Mouse (Mus musculus) lung, embryonic 16.5 days (tissue): Measurements from ENCODE around the gene Tuba8. TPM values are rescaled to one million over a fixed set of nuclear protein-coding genes. Genes with fewer than 3 reads are reported as not detected.

ENCODE experiments used
- ATAC-seq: fragments of 200-750 bp; cut with Nextera tagmentation; 2 replicates; pipeline ENCODE4 v1.8.0; 2017; ENCODE audit warnings: low read depth, mild to moderate bottlenecking, moderate library complexity
- H3K27ac ChIP-seq: fragments of 300-500 bp; sonication (generic); 2 replicates; pipeline ENCODE4 v1.5.1; 2014; ENCODE audit warnings: mild to moderate bottlenecking, control low read depth, low read length
- H3K27me3 ChIP-seq: fragments of 300-500 bp; sonication (generic); 2 replicates; pipeline ENCODE4 v1.6.1; 2014; ENCODE audit warnings: low read depth, low read length, mixed read lengths; ENCODE audit not compliant: control insufficient read depth, insufficient read depth
- H3K36me3 ChIP-seq: fragments of 300-500 bp; sonication (generic); 2 replicates; pipeline ENCODE4 v1.6.1; 2014; ENCODE audit warnings: low read length; ENCODE audit not compliant: control insufficient read depth, insufficient read depth
- H3K4me1 ChIP-seq: fragments of 300-500 bp; sonication (generic); replicated peaks from 2 replicates; pipeline ENCODE4 v1.6.1; 2014; ENCODE audit warnings: low read length, mixed read lengths; ENCODE audit not compliant: control insufficient read depth, insufficient read depth
- H3K4me2 ChIP-seq: fragments of 300-500 bp; sonication (generic); 2 replicates; pipeline ENCODE4 v1.6.1; 2014; ENCODE audit warnings: low read depth, low read length, control low read depth
- H3K4me3 ChIP-seq: fragments of 300-500 bp; sonication (generic); 2 replicates; pipeline ENCODE4 v1.5.1; 2014; ENCODE audit warnings: mild to moderate bottlenecking, low read length, control low read depth
- H3K9ac ChIP-seq: fragments of 300-500 bp; sonication (generic); 2 replicates; pipeline ENCODE4 v1.6.1; 2014; ENCODE audit warnings: low read length, control low read depth
- H3K9me3 ChIP-seq: fragments of 300-500 bp; sonication (generic); 2 replicates; pipeline ENCODE4 v1.6.1; 2016; ENCODE audit warnings: low read length; ENCODE audit not compliant: control insufficient read depth
- WGBS: fragments of 180-500 bp; shearing (Covaris S2); extraction: QIAGEN DNeasy Blood & Tissue Kit; methylation state at CpG from one replicate; pipeline ENCODE4 v1.1.7; 2014; 5-methylcytosine and 5-hydroxymethylcytosine counted together
- polyA plus RNA-seq: library from polyadenylated mRNA; unstranded; fragments of >200 nt; fragmentation: Nextera tagmentation; extraction: Ambion mirVana; gene quantifications from 2 replicates; pipeline ENCODE4 v1.2.1, GENCODE M21; 2015

Gene Tuba8
- polyA plus RNA-seq, 1 experiment from 2014 or later, result 16.9 TPM

DNA sequence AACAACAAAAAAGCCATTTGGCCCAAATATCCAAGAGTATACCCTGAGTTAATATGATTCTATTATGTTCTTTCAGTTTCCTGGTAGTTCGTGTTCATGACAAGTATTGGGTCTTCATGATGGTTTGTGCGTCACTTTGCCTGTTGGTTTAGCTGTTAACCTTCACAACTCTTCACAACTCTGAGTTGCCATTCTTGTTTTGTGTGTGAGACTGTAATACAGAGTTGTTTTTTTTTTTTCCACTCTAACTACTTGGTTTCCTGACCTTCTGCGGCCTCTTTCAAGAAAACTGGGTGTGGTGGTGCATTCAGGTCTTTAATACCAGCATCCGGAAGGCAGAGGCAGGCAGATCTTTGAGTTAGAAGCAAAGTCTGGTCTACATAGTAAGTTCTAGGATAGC lies 27.7 kb downstream of the Tuba8 start:
- no peaks in the 10 kb centered on the region for H3K9me3 ChIP-seq
- H3K4me1 ChIP-seq, result no peaks in the 10 kb centered on the region; the same call in 1 of the 2 replicates
- no peak overlapping the region for H3K4me3 ChIP-seq
- H3K27me3 ChIP-seq, result peaks cover 3% of the 10 kb centered on the region
- H3K4me2 ChIP-seq, result no peak overlapping the region
- no peak overlapping the region for H3K27ac ChIP-seq
- 92% methylated on average over 4 of the region's 4 CpGs for WGBS
- ATAC-seq, result no peak
- H3K36me3 ChIP-seq, result no peaks in the 10 kb centered on the region
- no peak overlapping the region for H3K9ac ChIP-seq

DNA sequence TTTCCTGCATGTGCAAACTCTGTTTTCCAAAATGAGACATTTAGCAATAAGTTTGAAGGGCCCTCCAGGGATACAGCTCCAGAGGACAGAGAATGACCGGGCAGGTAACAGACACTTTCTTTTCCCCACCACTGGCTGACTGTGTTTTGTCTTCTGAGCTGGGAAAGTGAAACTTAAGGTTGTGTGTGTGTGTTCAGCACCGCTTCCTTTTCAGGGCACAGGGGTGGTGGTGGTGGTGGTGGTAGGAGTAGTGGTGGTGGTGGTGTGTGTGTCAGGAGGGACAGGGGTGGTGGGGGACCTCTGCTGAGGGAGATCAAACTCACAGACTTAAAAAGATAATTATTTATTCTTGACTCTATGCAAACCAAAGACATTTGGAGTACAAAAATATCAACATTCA lies 31.3 kb downstream of the Tuba8 start:
- Histone ChIP-seq H3K36me3 (no peaks in the 10 kb centered on the region), H3K4me1 (no peaks in the 10 kb centered on the region; the same call in 1 of the 2 replicates), H3K27ac (no peak overlapping the region), H3K4me2 (no peak overlapping the region), H3K4me3 (no peak overlapping the region), H3K9ac (no peak overlapping the region), H3K9me3 (no peaks in the 10 kb centered on the region), H3K27me3 (peaks cover 3% of the 10 kb centered on the region)
- 64% methylated on average over 2 of the region's 2 CpGs for WGBS
- no peak for ATAC-seq

DNA sequence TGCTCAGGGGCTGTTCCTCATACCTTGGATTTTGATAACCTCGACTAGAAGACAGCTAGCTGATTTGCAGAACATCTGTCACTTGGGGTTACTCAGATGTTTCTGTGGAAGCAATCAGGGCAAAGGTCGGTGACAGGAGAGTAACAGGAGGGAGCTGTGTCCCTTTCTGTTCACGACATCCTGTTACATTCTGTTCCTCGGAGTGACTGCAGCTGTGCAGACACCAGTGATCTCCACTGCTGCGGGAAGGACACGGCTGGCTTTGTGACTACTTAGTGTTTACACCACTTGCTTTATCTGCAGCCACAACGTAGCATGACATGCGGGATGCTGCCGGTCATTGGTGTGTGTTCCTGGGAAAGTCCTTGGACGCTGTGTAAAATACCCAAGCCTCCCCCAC lies 32.7 kb downstream of the Tuba8 start:
- no peaks in the 10 kb centered on the region; the same call in 1 of the 2 replicates for H3K4me1 ChIP-seq
- no peaks in the 10 kb centered on the region for H3K9me3 ChIP-seq
- peaks cover 3% of the 10 kb centered on the region for H3K27me3 ChIP-seq
- WGBS, result 31% methylated on average over 10 of the region's 10 CpGs
- H3K9ac ChIP-seq, result no peak overlapping the region
- no peaks in the 10 kb centered on the region for H3K36me3 ChIP-seq
- no peak overlapping the region for H3K4me2 ChIP-seq
- no peak for ATAC-seq
- H3K27ac ChIP-seq, result no peak overlapping the region
- no peak overlapping the region for H3K4me3 ChIP-seq

DNA sequence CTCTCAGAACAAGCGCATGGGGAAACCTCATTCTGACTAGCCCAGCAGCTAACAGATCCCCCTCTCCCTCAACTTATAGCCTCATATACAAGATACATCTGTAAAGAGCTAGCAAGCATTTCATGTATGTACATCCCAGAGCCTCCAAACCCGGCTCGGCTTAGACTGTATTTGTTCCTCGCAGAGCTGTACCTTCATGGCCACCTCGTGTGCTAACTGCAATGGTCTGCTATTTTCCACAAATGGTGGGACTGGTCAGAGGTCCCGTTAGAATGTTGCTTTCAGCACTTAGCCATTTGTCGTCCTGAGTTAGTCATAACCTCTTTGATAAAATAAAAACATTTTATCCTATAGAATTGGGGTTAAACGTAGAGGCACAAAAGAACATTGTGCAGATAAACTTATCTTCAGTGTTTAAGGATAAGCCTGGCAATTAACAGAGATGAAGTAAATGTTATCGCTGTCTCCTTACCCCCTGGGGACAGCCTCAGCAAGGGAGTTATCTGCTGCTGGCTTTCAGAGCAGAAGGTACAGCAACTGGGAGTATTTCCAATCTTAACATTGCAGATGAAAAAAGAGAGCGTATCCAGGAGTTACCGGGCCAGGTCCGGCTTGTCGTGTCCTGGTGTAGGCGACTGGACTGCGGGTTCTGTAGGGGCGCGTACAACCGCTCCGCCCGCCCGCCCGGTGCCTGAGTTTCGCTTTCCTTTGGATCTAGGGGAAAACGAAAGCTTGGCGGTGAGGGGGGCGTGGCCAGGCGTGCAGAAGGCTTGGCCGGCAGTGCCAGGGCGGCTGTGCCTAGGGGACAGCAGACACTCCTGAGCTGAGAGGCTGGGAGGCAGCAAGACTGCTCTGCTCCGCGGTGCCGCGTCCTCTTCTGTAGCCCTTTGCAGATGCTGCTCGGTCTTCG lies 34.9 kb downstream of the Tuba8 start, which contains the start of gene Usp18:
Gene Usp18 (plus strand): TSS at position 780 of the 910 bp plus-strand sequence.
- WGBS, result 4% methylated on average over 35 of the region's 35 CpGs
- Histone ChIP-seq H3K4me3 (peak within 1 kb of the TSS; percentile 66), H3K4me1 (no peaks in the 10 kb centered on the region; the same call in 1 of the 2 replicates), H3K4me2 (peak within 1 kb of the TSS; percentile 65), H3K27ac (peak within 1 kb of the TSS; percentile 54; the same call in 1 of the 2 replicates), H3K27me3 (peaks cover 3% of the 10 kb centered on the region), H3K9ac (peak within 1 kb of the TSS; percentile 66), H3K9me3 (no peaks in the 10 kb centered on the region), H3K36me3 (no peaks in the 10 kb centered on the region)
- peak; percentile 96 for ATAC-seq

DNA sequence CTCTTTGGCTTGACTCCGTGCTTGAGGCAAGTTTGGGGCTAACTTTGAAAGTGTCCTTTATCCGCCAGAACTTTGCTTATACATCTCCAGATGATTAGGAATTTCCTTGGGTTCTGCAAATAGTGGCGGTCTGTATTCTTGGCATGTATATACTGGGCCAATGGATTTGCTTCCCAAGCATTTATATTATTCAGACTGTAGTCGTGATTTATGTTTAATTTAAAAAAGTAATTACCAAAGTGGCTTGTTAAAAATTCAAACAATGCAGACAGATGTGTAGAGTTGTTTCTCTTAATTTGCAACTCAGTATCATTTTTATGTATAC lies 35.5 kb downstream of the Tuba8 start:
- Histone ChIP-seq H3K27ac (peak overlapping the region; percentile 54; the same call in 1 of the 2 replicates), H3K4me1 (no peaks in the 10 kb centered on the region; the same call in 1 of the 2 replicates)
- peak; percentile 34 for ATAC-seq

DNA sequence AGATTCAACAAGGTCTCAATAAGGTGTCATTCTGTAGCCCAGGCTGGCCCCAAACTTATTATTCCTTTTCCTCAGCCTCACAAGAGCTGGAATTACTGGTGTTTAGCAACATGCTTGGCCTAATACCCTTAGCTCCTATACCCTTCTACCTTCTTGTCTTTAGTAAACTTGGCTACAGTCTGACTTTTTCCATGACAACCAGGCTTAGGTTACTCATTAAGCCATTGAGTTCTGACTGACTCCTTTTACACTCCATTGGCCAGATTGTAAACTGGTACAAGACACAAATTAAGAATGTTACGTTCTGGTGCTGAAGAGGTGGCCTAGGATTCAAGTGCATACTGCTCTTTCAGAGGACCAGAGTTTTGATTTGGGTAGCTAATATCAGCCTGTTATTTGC lies 39.9 kb downstream of the Tuba8 start:
- H3K4me2 ChIP-seq, result no peak overlapping the region
- H3K27ac ChIP-seq, result no peak overlapping the region
- 60% methylated on average over 1 of the region's 1 CpGs for WGBS
- no peaks in the 10 kb centered on the region; the same call in 1 of the 2 replicates for H3K4me1 ChIP-seq
- no peaks in the 10 kb centered on the region for H3K36me3 ChIP-seq
- H3K9ac ChIP-seq, result no peak overlapping the region
- H3K27me3 ChIP-seq, result no peaks in the 10 kb centered on the region
- no peak for ATAC-seq
- no peaks in the 10 kb centered on the region for H3K9me3 ChIP-seq
- no peak overlapping the region for H3K4me3 ChIP-seq

More for the DNA sequence above, 35.5 kb downstream of the Tuba8 start:
- Histone ChIP-seq H3K9me3 (no peaks in the 10 kb centered on the region), H3K36me3 (no peaks in the 10 kb centered on the region), H3K27me3 (peaks cover 3% of the 10 kb centered on the region), H3K4me3 (peak overlapping the region; percentile 66), H3K4me2 (peak overlapping the region; percentile 65), H3K9ac (peak overlapping the region; percentile 66)
- WGBS, result 4% methylated on average over 4 of the region's 4 CpGs

DNA sequence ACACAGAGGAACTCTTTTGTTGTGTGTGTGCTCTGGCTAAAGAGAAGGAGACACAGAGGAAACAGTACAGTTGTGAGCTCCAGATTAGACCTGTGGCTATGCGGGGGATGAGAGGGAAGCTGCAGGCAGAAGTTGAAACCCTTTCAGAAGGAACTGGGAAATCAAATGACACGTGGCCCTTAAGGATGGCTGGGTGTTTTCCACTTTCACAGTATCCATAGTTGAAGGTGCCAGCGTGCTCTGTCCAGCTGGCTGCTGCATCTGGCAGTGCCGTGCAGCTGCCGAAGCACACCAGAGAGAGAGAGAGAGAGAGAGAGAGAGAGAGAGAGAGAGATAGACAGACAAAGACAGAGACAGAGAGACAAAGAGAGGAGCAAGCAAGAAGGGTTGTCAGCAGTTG lies 40.8 kb downstream of the Tuba8 start:
- Histone ChIP-seq H3K9me3 (no peaks in the 10 kb centered on the region), H3K27ac (no peak overlapping the region), H3K4me3 (no peak overlapping the region), H3K27me3 (no peaks in the 10 kb centered on the region), H3K4me2 (no peak overlapping the region), H3K4me1 (no peaks in the 10 kb centered on the region; the same call in 1 of the 2 replicates), H3K9ac (no peak overlapping the region), H3K36me3 (no peaks in the 10 kb centered on the region)
- 60% methylated on average over 5 of the region's 5 CpGs for WGBS
- no peak for ATAC-seq

DNA sequence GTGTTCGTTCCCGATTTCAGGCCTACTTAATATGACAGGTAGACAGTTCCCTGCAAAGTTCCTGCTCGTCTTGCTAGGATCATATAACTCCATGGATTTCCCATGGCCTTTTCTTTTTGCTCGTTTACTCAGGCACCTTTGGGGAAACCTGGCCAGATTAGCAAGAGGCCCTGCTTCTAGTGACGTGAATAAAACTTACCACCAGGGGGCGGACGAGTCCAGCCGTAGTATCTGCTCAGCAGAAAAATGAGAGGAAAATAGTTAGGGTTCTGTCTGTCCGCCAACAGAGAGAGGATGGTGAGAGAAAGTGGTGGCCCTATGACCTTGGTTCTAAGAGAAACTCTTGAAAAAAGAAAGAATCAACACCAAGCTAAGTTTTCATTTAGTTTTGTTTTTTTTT lies 50.1 kb downstream of the Tuba8 start:
- no peak overlapping the region for H3K4me2 ChIP-seq
- H3K27ac ChIP-seq, result no peak overlapping the region
- no peaks in the 10 kb centered on the region for H3K4me1 ChIP-seq
- ATAC-seq, result no peak
- no peak overlapping the region for H3K9ac ChIP-seq
- no peaks in the 10 kb centered on the region for H3K9me3 ChIP-seq
- H3K27me3 ChIP-seq, result no peaks in the 10 kb centered on the region
- no peaks in the 10 kb centered on the region for H3K36me3 ChIP-seq
- WGBS, result 24% methylated on average over 9 of the region's 9 CpGs
- H3K4me3 ChIP-seq, result no peak overlapping the region

DNA sequence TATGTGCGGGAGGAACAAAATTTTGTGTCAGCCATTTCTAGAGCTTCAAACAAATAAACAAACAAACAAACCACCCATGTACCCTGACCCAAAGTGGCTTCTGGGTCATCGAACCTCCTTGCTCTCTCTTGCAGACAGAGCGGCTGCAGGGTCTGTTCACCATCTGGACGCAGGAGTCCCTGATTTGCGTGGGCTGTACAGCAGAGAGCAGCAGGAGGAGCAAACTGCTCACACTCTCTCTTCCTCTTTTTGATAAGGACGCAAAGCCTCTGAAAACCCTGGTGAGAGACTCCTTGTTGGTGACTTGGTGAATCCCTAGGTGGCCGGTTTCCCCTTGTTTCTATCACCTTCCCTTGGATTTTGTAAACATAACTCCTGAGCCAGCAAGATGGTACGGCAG lies 50.7 kb downstream of the Tuba8 start:
- Histone ChIP-seq H3K27ac (no peak overlapping the region), H3K36me3 (no peaks in the 10 kb centered on the region), H3K4me1 (no peaks in the 10 kb centered on the region), H3K9me3 (0 out of 2 replicates have a peak, but pooled peaks cover 2% of the 10 kb centered on the region), H3K4me3 (no peak overlapping the region), H3K4me2 (no peak overlapping the region), H3K9ac (no peak overlapping the region), H3K27me3 (no peaks in the 10 kb centered on the region)
- 67% methylated on average over 8 of the region's 8 CpGs for WGBS
- no peak for ATAC-seq
